Mouse (Mus musculus): ENCODE measurements around the gene Gstp2.
"Not testable (repeated sequence)": the region's sequence is repeated elsewhere in the genome, so short reads cannot be mapped to it uniquely, and the experiment has no call there.

Gstp2 gene

GRCm38 (mm10) chr19:4066877-4067276 is 21.1 kb upstream of the Gstp2 start:
- Histone ChIP-seq H3K4me3 (replicated peaks; ENCODE audit: low read length) (no peak overlapping the region), H3K27me3 (ENCODE audit: insufficient read depth, low read length) (no peaks in the 10 kb centered on the region), H3K9me3 (ENCODE audit: low read length) (no peaks in the 10 kb centered on the region), H3K4me1 (replicated peaks; ENCODE audit: low read depth, low read length) (peaks cover 21% of the 10 kb centered on the region), H3K36me3 (ENCODE audit: insufficient read depth, low read length) (no peaks in the 10 kb centered on the region)
- TF ChIP-seq NANOG (IDR thresholded peaks at IDR 0.05; ENCODE audit: borderline replicate concordance, low read length) (no peak), POU5F1 (IDR thresholded peaks at IDR 0.05; ENCODE audit: borderline replicate concordance, low read length) (no peak), CTCF (conservative IDR thresholded peaks at IDR 0.05; ENCODE audit: low read length) (no peak)

- no peaks in the 10 kb centered on the region for H3K36me3 ChIP-seq (ENCODE audit: insufficient read depth, low read length)
- H3K4me3 ChIP-seq (replicated peaks; ENCODE audit: low read length) = no peak overlapping the region
- peaks cover 21% of the 10 kb centered on the region for H3K4me1 ChIP-seq (replicated peaks; ENCODE audit: low read depth, low read length)
- no peaks in the 10 kb centered on the region for H3K27me3 ChIP-seq (ENCODE audit: insufficient read depth, low read length)
- no peaks in the 10 kb centered on the region for H3K9me3 ChIP-seq (ENCODE audit: low read length)
- no peak for TF ChIP-seq NANOG (IDR thresholded peaks at IDR 0.05; ENCODE audit: borderline replicate concordance, low read length)
- TF ChIP-seq CTCF (conservative IDR thresholded peaks at IDR 0.05; ENCODE audit: low read length) = no peak
- no peak for TF ChIP-seq POU5F1 (IDR thresholded peaks at IDR 0.05; ENCODE audit: borderline replicate concordance, low read length)
These were observed 20.5 kb upstream of the Gstp2 start for GRCm38 (mm10) chr19:4066280-4066679.

- not testable (repeated sequence) for H3K36me3 ChIP-seq (ENCODE audit: insufficient read depth, low read length); H3K9me3 ChIP-seq (ENCODE audit: low read length); H3K27me3 ChIP-seq (ENCODE audit: insufficient read depth, low read length); H3K4me3 ChIP-seq (replicated peaks; ENCODE audit: low read length)
- H3K4me1 ChIP-seq (replicated peaks; ENCODE audit: low read depth, low read length) = peaks cover 21% of the 10 kb centered on the region
These were observed 18.7 kb upstream of the Gstp2 start for GRCm38 (mm10) chr19:4064501-4064900.

- not testable (repeated sequence) for H3K9me3 ChIP-seq (ENCODE audit: low read length); H3K27me3 ChIP-seq (ENCODE audit: insufficient read depth, low read length); H3K4me3 ChIP-seq (replicated peaks; ENCODE audit: low read length); H3K36me3 ChIP-seq (ENCODE audit: insufficient read depth, low read length)
- H3K4me1 ChIP-seq (replicated peaks; ENCODE audit: low read depth, low read length) = peaks cover 33% of the 10 kb centered on the region
These were observed 17.5 kb upstream of the Gstp2 start for GRCm38 (mm10) chr19:4063357-4063756.

GRCm38 (mm10) chr19:4060899-4061465 is 15.2 kb upstream of the Gstp2 start:
- no peaks in the 10 kb centered on the region for H3K27me3 ChIP-seq (ENCODE audit: insufficient read depth, low read length)
- no peaks in the 10 kb centered on the region for H3K36me3 ChIP-seq (ENCODE audit: insufficient read depth, low read length)
- no peak for TF ChIP-seq NANOG (IDR thresholded peaks at IDR 0.05; ENCODE audit: borderline replicate concordance, low read length)
- TF ChIP-seq POU5F1 (IDR thresholded peaks at IDR 0.05; ENCODE audit: borderline replicate concordance, low read length) = no peak
- no peak for TF ChIP-seq CTCF (conservative IDR thresholded peaks at IDR 0.05; ENCODE audit: low read length)
- H3K4me1 ChIP-seq (replicated peaks; ENCODE audit: low read depth, low read length) = peaks cover 49% of the 10 kb centered on the region
- no peak overlapping the region for H3K4me3 ChIP-seq (replicated peaks; ENCODE audit: low read length)
- no peaks in the 10 kb centered on the region for H3K9me3 ChIP-seq (ENCODE audit: low read length)

- H3K4me1 ChIP-seq (replicated peaks; ENCODE audit: low read depth, low read length) = peaks cover 56% of the 10 kb centered on the region
- H3K9me3 ChIP-seq (ENCODE audit: low read length); H3K27me3 ChIP-seq (ENCODE audit: insufficient read depth, low read length); H3K4me3 ChIP-seq (replicated peaks; ENCODE audit: low read length); H3K36me3 ChIP-seq (ENCODE audit: insufficient read depth, low read length): not testable (repeated sequence)
These were observed 14.4 kb upstream of the Gstp2 start for GRCm38 (mm10) chr19:4060044-4060898.

GRCm38 (mm10) chr19:4059069-4059740 is 13.4 kb upstream of the Gstp2 start, which contains the start of gene Gstp3:
Gene Gstp3, minus strand, starts transcription at chr19:4059569.
- H3K36me3 ChIP-seq (ENCODE audit: insufficient read depth, low read length) = no peaks in the 10 kb centered on the region
- TF ChIP-seq POU5F1 (IDR thresholded peaks at IDR 0.05; ENCODE audit: borderline replicate concordance, low read length) = no peak
- TF ChIP-seq NANOG (IDR thresholded peaks at IDR 0.05; ENCODE audit: borderline replicate concordance, low read length) = no peak
- TF ChIP-seq CTCF (conservative IDR thresholded peaks at IDR 0.05; ENCODE audit: low read length) = no peak
- H3K27me3 ChIP-seq (ENCODE audit: insufficient read depth, low read length) = no peaks in the 10 kb centered on the region
- no peaks in the 10 kb centered on the region for H3K9me3 ChIP-seq (ENCODE audit: low read length)
- peak within 1 kb of the TSS; percentile 59 for H3K4me3 ChIP-seq (replicated peaks; ENCODE audit: low read length)
- peaks cover 66% of the 10 kb centered on the region for H3K4me1 ChIP-seq (replicated peaks; ENCODE audit: low read depth, low read length)

- Histone ChIP-seq H3K4me1 (replicated peaks; ENCODE audit: low read depth, low read length) (peaks cover 66% of the 10 kb centered on the region), H3K9me3 (ENCODE audit: low read length) (no peaks in the 10 kb centered on the region), H3K27me3 (ENCODE audit: insufficient read depth, low read length) (no peaks in the 10 kb centered on the region), H3K36me3 (ENCODE audit: insufficient read depth, low read length) (no peaks in the 10 kb centered on the region), H3K4me3 (replicated peaks; ENCODE audit: low read length) (peak overlapping the region; percentile 59)
- TF ChIP-seq CTCF (conservative IDR thresholded peaks at IDR 0.05; ENCODE audit: low read length) = no peak
- no peak for TF ChIP-seq NANOG (IDR thresholded peaks at IDR 0.05; ENCODE audit: borderline replicate concordance, low read length)
- no peak; the same call in 1 of the 2 replicates for TF ChIP-seq POU5F1 (IDR thresholded peaks at IDR 0.05; ENCODE audit: borderline replicate concordance, low read length)
These were observed 12.8 kb upstream of the Gstp2 start for GRCm38 (mm10) chr19:4058581-4058980.

- Histone ChIP-seq H3K9me3 (ENCODE audit: low read length) (no peaks in the 10 kb centered on the region), H3K27me3 (ENCODE audit: insufficient read depth, low read length) (no peaks in the 10 kb centered on the region), H3K36me3 (ENCODE audit: insufficient read depth, low read length) (no peaks in the 10 kb centered on the region), H3K4me1 (replicated peaks; ENCODE audit: low read depth, low read length) (peaks cover 71% of the 10 kb centered on the region), H3K4me3 (replicated peaks; ENCODE audit: low read length) (peak overlapping the region; percentile 59)
- TF ChIP-seq CTCF (conservative IDR thresholded peaks at IDR 0.05; ENCODE audit: low read length) (no peak), POU5F1 (IDR thresholded peaks at IDR 0.05; ENCODE audit: borderline replicate concordance, low read length) (no peak), NANOG (IDR thresholded peaks at IDR 0.05; ENCODE audit: borderline replicate concordance, low read length) (no peak)
These were observed 12.1 kb upstream of the Gstp2 start for GRCm38 (mm10) chr19:4057962-4058361.

Measured in E14TG2a.4 (cell line).